Mouse (Mus musculus) lung, adult 2 months (tissue): ENCODE measurements around the gene Uba52. TPM values are rescaled to one million over a fixed set of nuclear protein-coding genes. Genes with fewer than 3 reads are reported as not detected.

Experiments
- DNase-seq: peaks from one replicate; pipeline ENCODE4 v3.0.0; 2022
- H3K4me1 ChIP-seq: fragments of 200-500 bp; 2 replicates; pipeline ENCODE4 v1.6.1; 2011; ENCODE audit warnings: low read length; ENCODE audit not compliant: control insufficient read depth, insufficient read depth
- H3K4me3 ChIP-seq: fragments of 200-500 bp; replicated peaks from 2 replicates; pipeline ENCODE3; 2011; ENCODE audit warnings: low read depth, mild to moderate bottlenecking, control low read depth, low read length; ENCODE audit errors: extremely low read depth
- CTCF ChIP-seq: fragments of 200-500 bp; IDR thresholded peaks from 2 replicates; pipeline ENCODE4 v1.5.1; 2011; ENCODE audit warnings: mild to moderate bottlenecking, low read length, control low read depth; ENCODE audit not compliant: insufficient read depth
- POLR2A ChIP-seq: fragments of 200-500 bp; IDR thresholded peaks from 2 replicates; pipeline ENCODE4 v1.6.1; 2011; ENCODE audit warnings: low read depth, mild to moderate bottlenecking, control low read depth, low read length, borderline replicate concordance; ENCODE audit errors: extremely low read depth
- WGBS: fragments of 180-500 bp; shearing (Covaris S2); methylation state at CpG from one replicate; pipeline ENCODE4 v1.1.7; 2018; 5-methylcytosine and 5-hydroxymethylcytosine counted together
- polyA plus RNA-seq: library from polyadenylated mRNA; depleted of rRNA; stranded (reverse); fragments of >200 nt; gene quantifications from 2 replicates; pipeline ENCODE4 v1.2.3, GENCODE M21; 2012

The Uba52 gene
- polyA plus RNA-seq, 1 experiment, result 370 TPM

DNA sequence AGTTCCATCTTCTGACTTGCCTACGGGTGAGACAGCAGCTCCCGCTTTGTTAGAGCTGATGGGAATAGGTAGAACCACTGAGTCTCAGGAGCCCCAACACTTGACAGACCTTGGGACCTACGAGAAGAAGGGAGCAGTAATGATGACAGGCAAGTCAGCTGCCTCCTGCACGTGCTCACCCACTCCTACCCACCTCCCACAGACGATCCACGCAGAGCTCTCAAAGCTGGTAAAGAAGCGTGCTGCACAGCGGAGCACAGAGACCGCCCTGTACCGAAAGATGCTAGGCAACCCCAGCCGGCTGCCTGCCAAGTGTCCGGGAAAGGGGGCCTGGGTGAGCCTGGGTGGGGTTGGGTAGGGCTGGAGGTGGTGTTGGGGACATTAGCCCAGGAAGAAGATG lies 23.7 kb upstream of the Uba52 start:
- DNase-seq, result no peak
- H3K4me3 ChIP-seq, result no peak overlapping the region
- H3K4me1 ChIP-seq, result peaks cover 3% of the 10 kb centered on the region; the same call in 1 of the 2 replicates
- WGBS, result 91% methylated on average over 12 of the region's 12 CpGs
- TF ChIP-seq POLR2A, result no peak
- TF ChIP-seq CTCF, result no peak

DNA sequence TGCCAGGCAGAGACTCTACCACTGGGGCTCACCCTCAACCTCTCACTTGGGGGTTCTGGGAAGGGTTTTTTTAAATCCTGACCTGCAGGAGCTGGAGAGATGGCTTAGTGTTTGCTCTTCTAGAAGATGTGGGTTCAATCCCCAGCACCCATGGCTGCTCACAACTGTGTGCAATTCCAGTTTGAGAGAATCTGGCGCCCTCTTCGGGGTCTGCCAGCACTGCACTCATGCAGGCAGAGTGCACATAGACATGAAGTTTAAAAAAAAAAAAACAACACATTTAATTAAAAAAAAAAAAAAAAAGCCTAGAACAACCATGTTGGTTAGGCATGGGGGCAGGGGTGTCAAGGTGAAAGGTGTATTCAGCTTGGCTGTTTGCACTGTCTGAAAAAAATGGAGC lies 19.7 kb upstream of the Uba52 start:
- Histone ChIP-seq H3K4me1 (peaks cover 3% of the 10 kb centered on the region), H3K4me3 (no peak overlapping the region)
- DNase-seq, result no peak
- TF ChIP-seq CTCF (no peak), POLR2A (no peak)
- WGBS, result 92% methylated on average over 2 of the region's 2 CpGs

DNA sequence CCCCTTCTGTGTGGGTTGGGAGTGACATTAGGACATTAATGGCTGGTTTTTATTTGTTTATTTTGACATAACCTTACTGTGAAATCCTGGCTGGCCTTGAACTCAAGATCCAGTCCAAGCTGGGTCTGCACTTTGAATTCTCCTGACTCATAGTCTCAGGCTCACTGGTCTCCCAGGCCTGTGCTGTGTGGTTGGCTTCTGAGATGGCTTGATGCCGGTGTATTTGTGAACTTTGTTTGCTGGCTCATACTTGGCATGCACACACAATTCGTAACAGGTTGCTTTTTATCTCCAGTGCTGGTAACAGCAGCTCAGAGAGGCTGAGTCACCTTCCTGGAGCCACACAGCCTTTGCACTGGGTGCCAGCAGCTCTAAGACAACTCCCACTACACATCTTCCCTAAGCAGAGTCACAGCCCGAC lies 19.1 kb upstream of the Uba52 start:
- TF ChIP-seq POLR2A (no peak), CTCF (no peak)
- Histone ChIP-seq H3K4me1 (peaks cover 3% of the 10 kb centered on the region), H3K4me3 (no peak overlapping the region)
- 81% methylated on average over 3 of the region's 3 CpGs for WGBS
- no peak for DNase-seq

- no peak for TF ChIP-seq POLR2A
- TF ChIP-seq CTCF, result no peak
- Histone ChIP-seq H3K4me3 (no peak overlapping the region), H3K4me1 (peaks cover 3% of the 10 kb centered on the region)
- WGBS, result 57% methylated on average over 5 of the region's 5 CpGs
- no peak for DNase-seq
These were observed 18.7 kb upstream of the Uba52 start for GRCm38 (mm10) chr8:70529299-70529698.

DNA sequence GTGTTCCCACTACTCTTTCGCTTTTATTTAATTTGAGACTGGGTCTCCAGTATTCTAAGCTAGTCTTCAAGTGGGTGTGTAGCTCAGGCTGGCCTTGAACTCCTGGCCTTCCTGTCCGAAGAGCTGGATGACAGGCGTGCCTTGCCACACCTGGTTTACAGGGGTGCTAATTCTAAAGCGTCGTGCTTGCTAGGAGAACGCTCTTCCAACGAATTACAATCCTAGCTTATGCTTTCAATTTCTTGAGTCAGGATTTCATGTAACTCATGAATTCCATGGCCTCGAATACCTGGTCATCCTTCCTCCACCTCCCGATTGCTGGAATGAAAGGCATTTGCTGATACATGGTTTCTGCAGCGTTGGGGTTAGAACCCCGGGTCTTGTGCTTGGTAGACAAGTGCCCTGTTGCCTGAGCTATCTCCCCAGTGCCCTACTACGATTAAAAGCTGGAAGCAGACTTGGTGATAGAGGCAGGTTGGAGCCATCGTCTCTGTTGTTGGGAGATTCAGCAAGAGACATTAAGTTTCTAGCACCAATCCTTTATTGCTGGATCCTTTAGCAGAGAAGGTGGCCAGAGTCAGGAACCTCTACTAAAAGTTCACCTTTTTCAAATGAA lies 17.7 kb upstream of the Uba52 start:
- WGBS, result 14% methylated on average over 13 of the region's 13 CpGs
- no peak for DNase-seq
- Histone ChIP-seq H3K4me1 (peaks cover 7% of the 10 kb centered on the region), H3K4me3 (peak overlapping the region; percentile 92)
- no peak for TF ChIP-seq POLR2A
- TF ChIP-seq CTCF, result no peak

- H3K4me1 ChIP-seq, result peaks cover 8% of the 10 kb centered on the region
- H3K4me3 ChIP-seq, result peak within 1 kb of the TSS; percentile 97
- peak; percentile 65; the same call in 1 of the 2 replicates for TF ChIP-seq POLR2A
- no peak for TF ChIP-seq CTCF
- DNase-seq, result peak; percentile 99
- 1% methylated on average over 59 of the region's 61 CpGs for WGBS
These were observed 17.0 kb upstream of the Uba52 start, which contains the start of the genes Fkbp8 and Kxd1 for GRCm38 (mm10) chr8:70527512-70528181. Gene Fkbp8, plus strand, starts transcription at chr8:70527724. Gene Kxd1, minus strand, starts transcription at chr8:70527956.

- WGBS, result 1% methylated on average over 8 of the region's 8 CpGs
These were observed 16.5 kb upstream of the Uba52 start for GRCm38 (mm10) chr8:70527111-70527511.

GRCm38 (mm10) chr8:70522592-70523403 lies 12.2 kb upstream of the Uba52 start:
- Histone ChIP-seq H3K4me3 (peak overlapping the region; percentile 94), H3K4me1 (peaks cover 10% of the 10 kb centered on the region)
- TF ChIP-seq CTCF (peak; percentile 40), POLR2A (peak; percentile 64; the same call in 1 of the 2 replicates)
- under 1% methylated on average over 50 of the region's 51 CpGs for WGBS
- DNase-seq, result peak; percentile 93

More at GRCm38 (mm10) chr8:70527111-70527511, 16.5 kb upstream of the Uba52 start:
- Histone ChIP-seq H3K4me3 (peak overlapping the region; percentile 97), H3K4me1 (peaks cover 13% of the 10 kb centered on the region)
- no peak for TF ChIP-seq CTCF
- TF ChIP-seq POLR2A, result no peak
- DNase-seq, result no peak

- H3K4me3 ChIP-seq, result no peak overlapping the region
- WGBS, result 53% methylated on average over 2 of the region's 2 CpGs
- no peak for DNase-seq
- no peak for TF ChIP-seq CTCF
- no peak for TF ChIP-seq POLR2A
- H3K4me1 ChIP-seq, result peaks cover 10% of the 10 kb centered on the region
These were observed 9.0 kb upstream of the Uba52 start for GRCm38 (mm10) chr8:70519606-70520005.

DNA sequence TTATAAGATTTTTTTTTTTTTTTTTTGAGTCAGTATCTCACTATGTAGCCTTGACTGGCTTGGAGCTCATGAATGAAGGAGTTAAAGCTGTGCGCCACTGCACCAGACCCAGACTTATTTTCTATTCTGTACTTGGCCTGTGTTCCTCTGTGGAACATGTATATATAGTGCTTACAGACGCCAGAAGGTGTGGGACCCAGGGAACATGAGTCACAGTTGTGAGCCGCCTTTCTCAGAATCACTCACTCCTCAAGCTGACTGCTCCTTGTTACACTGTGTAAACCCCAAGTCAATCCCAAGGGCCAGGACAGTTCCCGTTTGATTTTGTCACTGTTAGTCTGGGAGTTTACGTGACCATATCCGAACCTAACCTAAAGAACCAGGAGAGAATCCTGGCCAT lies 8.4 kb upstream of the Uba52 start:
- 75% methylated on average over 6 of the region's 6 CpGs for WGBS

More for the DNA sequence above, 8.4 kb upstream of the Uba52 start:
- Histone ChIP-seq H3K4me1 (peaks cover 10% of the 10 kb centered on the region), H3K4me3 (no peak overlapping the region)
- no peak for TF ChIP-seq CTCF
- no peak for DNase-seq
